Mouse (Mus musculus): ENCODE results near the gene Nmnat2.

The Nmnat2 gene

GRCm38 (mm10) chr1:152983416-152983815 lies 28.6 kb downstream of the Nmnat2 start:
- no peak for DNase-seq (ENCODE audit: low spot score in 2 of 2)

DNA sequence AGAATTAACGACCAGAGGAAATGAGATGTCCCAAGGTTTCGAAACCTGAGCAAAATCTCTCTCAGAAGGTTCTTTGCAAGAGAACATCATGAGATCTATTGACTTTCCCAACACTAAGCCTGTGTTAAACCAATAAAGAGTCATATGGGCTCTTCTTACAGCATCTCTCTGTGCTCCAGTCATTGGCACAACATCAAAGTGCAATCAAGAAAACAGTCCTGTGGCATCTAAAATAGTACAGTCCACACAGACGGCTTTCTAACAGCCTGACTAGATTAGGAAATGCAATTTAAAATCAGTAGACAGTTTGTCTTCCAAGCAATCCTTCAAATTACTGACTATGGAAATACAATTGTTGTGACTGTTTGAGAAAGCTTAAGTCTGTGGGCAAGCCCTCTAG lies 32.2 kb downstream of the Nmnat2 start:
- no peak for DNase-seq (ENCODE audit: low spot score in 2 of 2)

GRCm38 (mm10) chr1:152990067-152990466 lies 35.3 kb downstream of the Nmnat2 start:
- DNase-seq (ENCODE audit: low spot score in 2 of 2): no peak

- no peak for DNase-seq (ENCODE audit: low spot score in 2 of 2)
Measured at GRCm38 (mm10) chr1:152992271-152993134, 37.7 kb downstream of the Nmnat2 start.

DNA sequence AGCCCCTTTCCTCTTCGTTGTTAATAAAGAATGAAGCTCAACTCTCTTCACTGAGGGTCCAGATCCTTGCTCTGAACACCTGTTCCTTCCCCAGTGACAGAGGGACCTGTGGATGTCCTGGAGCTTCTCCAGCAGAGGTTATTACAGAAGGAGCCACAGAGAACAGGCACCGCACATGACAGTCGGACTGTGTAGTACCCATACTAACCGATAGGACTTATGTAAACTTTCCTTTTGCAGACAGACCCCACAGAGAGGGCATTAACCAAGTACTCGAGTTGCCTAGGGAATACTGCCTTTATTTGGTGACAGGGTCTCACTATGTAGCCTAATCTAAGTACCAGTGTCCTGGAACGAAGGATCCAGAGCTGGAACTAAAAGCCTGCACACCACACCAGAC lies 39.0 kb downstream of the Nmnat2 start:
- no peak for DNase-seq (ENCODE audit: low spot score in 2 of 2)

DNA sequence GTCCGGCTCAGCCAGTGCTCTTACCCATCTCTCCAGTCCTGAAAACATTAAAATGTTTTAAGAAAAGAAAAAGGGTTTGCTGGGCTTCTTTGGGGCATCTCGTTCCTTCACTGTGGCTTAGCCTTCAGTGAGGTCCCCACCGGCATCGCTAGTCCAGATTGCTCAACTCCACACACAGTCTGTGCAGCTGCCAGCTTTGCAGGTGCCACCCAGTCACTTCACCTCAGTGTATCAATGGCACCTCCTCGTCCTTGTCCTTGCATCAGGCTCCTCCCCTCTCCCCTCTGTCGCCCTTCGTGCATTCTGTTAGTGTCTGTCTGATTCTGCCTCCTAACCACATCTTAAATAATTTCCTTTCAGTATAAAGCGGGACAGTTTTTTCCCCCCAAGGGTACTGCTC lies 45.2 kb downstream of the Nmnat2 start:
- DNase-seq (ENCODE audit: low spot score in 2 of 2): no peak

- DNase-seq (ENCODE audit: low spot score in 2 of 2): no peak
Measured at GRCm38 (mm10) chr1:153000486-153001228, 45.9 kb downstream of the Nmnat2 start.

DNA sequence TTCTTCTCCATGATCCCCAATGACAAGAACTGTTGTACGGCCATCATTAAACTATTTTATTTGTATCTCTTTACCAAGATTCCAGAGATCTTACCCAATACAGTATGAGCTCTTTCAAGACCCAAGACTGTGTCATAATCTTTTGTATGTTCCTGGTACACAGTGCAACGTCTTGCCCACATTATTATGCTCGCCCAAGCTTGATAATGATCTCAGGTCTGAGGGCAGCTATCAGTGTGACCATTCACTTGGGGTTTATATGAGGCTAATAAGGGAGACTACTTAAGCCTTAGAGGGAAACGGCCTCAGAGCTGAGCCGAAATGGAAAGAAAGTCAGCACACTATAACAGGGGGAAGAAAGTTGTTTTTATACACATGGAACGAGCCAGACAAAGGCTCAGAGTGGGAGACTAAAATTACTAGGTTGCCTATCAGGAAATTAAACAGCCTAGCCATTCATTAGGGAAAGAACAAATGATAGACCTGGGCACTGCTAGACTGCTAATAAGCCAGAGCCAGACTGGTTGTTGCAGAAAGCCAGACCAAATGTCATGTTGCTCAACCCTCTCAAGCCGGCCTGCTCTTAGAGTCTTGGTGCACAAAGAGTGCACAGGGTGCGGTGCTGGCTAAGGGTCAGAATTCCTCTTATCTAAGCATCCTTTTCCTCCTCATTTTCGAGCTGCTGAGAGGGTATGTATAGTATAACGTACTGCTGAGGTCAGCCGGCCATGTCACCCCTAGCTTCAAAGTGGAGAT lies 47.7 kb downstream of the Nmnat2 start:
- DNase-seq (ENCODE audit: low spot score in 2 of 2): no peak

DNA sequence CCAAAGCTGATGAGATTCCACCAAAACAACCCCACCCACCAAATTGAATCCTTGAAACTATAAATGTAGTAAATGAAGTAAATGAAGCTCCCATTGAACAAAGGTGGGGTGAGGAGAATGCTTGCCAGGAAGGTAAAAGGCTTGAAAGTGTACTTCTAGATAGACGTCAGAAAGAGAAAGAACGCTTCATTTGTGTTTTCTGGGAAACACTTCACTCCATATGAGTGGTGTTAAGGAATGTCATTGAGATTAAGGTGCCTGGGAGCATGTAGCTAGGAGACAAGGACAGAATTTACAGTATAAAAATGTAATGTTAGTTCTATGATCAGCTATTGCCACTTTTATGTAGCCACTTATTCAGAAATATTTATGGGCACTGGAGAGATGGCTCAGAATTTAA lies 49.7 kb downstream of the Nmnat2 start:
- no peak for DNase-seq (ENCODE audit: low spot score in 2 of 2)

DNA sequence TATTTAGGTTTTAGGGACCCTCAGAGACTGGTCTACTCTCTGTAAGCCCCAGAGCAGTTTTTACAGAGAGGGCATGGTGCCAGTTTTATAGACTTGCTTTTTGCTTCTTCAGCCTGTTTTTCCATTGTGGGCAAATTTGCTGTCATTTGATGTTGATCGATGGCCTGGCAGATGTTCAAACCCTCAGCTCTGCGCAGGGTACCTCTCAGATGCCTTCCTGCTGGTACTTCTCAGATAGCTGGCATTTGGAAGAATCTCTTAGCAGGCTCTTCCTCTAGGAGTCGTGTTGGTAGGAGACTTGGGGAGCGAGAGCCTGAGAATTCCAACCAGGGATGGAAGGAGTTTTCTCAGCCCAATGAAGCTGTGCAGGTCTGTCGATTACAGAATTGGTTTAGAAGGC lies 51.3 kb downstream of the Nmnat2 start:
- DNase-seq (ENCODE audit: low spot score in 2 of 2): no peak

DNA sequence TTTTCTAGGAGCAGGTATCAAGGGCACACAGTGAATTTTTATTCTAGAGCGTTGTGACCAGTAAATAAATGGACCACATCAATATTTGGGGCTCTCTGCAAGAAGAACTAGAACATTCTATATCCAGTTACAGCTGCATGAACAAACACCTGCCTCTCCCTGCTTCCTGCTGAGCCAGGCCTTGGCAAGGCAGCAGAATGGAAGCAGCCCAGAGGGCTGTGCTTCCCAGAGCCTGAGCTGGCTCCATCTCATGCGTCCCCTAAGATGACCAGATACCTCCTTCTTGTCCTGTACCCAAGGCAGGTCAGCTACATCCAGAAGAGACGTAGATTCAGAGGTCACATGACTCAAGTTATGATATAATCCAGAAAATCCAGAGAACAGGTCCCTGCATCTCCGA lies 52.0 kb downstream of the Nmnat2 start:
- no peak for DNase-seq (ENCODE audit: low spot score in 2 of 2)

DNA sequence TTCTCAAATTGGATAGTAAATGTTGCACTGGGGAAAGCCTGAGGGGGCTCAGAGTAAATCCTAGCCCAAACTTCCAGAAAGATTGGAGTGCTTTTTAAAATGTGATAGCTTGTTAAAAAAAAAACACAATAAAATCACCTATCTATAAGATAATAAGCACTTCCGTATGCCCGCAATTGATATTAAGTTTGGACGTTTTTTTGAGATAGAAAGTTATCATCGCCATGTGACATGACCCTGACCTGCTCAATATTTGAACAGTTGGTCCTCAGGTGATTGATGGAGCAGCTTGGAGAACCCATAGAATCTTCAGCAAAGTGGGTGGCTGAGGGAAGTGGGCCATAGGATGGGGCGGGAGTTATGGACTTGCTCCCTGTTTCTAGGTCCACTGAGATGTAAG lies 52.5 kb downstream of the Nmnat2 start:
- DNase-seq (ENCODE audit: low spot score in 2 of 2): no peak

DNA sequence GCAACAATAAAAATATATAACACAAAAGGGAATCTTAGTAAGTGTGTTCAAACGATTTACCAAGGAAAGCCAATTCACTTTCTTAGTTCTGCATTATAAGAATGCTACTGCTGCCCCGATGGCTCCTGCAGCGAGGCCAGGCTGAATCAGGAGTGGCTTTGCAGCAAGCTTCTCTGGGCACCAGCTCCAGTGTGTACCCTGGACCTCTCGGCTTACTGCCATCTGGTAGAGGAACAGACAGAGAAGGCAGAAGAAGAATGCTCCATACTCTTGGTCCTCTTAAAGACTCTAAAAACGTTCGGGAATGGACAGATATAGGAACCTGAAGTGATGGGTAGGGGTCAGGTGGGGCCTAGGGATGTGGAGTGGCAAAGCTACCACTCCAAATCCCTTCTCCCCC lies 53.0 kb downstream of the Nmnat2 start:
- DNase-seq (ENCODE audit: low spot score in 2 of 2): no peak

DNA sequence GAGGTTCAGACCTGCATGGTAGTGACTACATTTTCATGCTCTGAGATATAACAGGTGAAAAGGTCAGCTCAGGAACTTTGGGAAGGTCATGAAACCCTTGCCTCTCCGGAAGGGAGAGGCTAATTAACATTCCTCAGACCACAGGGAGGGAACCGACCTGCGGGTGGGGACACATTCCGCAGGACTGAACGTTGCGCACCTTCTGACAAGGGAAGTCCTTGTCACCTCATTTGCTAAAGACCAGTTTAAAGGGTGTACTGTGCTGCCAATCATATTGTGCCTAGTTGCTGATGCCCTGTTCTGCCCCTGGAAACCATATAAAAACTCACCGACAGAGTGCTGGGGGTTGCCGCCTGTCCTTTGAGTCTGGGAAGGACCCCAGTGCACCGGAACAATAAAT lies 54.5 kb downstream of the Nmnat2 start:
- no peak for DNase-seq (ENCODE audit: low spot score in 2 of 2)

GRCm38 (mm10) chr1:153010353-153011351 lies 55.9 kb downstream of the Nmnat2 start:
- DNase-seq (ENCODE audit: low spot score in 2 of 2): no peak

DNA sequence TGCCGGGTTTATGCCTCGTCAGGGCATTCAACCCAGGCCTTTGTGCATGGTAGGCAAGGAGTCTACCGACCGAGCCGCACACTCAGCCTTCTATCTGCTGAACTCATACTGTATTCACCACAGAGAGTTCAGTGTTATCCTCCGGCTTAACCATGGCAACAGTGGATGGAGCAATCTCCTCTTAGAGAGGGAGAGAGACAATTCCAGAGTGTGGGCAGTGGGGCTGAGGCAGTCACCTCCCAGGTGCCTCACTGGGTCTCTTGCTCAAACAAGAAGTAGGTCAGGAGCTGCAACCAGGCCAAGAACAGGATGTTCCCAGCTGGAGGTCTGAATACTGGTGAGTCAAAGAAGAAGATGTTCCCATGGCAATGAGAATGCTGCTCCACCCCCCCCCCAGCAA lies 56.8 kb downstream of the Nmnat2 start:
- no peak for DNase-seq (ENCODE audit: low spot score in 2 of 2)

- DNase-seq (ENCODE audit: low spot score in 2 of 2): no peak
Measured at GRCm38 (mm10) chr1:153013541-153014288, 58.9 kb downstream of the Nmnat2 start.

- DNase-seq (ENCODE audit: low spot score in 2 of 2): no peak
Measured at GRCm38 (mm10) chr1:153014431-153015186, 59.8 kb downstream of the Nmnat2 start.

GRCm38 (mm10) chr1:153016465-153017163 lies 61.8 kb downstream of the Nmnat2 start:
- DNase-seq (ENCODE audit: low spot score in 2 of 2): no peak

Measured in thymus, postnatal 10 days (tissue).